Mouse (Mus musculus) forebrain, embryonic 14.5 days (tissue): ENCODE data around the gene Pcf11. TPM values are rescaled to one million over a fixed set of nuclear protein-coding genes. Genes with fewer than 3 reads are reported as not detected.

Source experiments
- ATAC-seq: fragments of 200-750 bp; cut with Nextera tagmentation; 2 replicates; pipeline ENCODE4 v1.8.0; 2017; ENCODE audit warnings: mild to moderate bottlenecking, moderate library complexity
- DNase-seq: peaks from one replicate; pipeline ENCODE4 v3.0.0-alpha.2; 2015; ENCODE audit warnings: low spot score
- H3K27ac ChIP-seq: fragments of 300-500 bp; sonication (generic); 2 replicates; pipeline ENCODE4 v1.5.1; 2014; ENCODE audit warnings: low read depth, mild to moderate bottlenecking, control low read depth, low read length, moderate library complexity
- H3K27me3 ChIP-seq: fragments of 300-500 bp; sonication (generic); replicated peaks from 2 replicates; pipeline ENCODE4 v1.6.1; 2014; ENCODE audit warnings: low read length, control low read depth, mixed read lengths; ENCODE audit not compliant: control insufficient read depth, insufficient read depth
- H3K36me3 ChIP-seq: fragments of 300-500 bp; sonication (generic); 2 replicates; pipeline ENCODE4 v1.6.1; 2014; ENCODE audit warnings: low read length, control low read depth; ENCODE audit not compliant: control insufficient read depth, insufficient read depth
- H3K4me1 ChIP-seq: fragments of 300-500 bp; sonication (generic); 2 replicates; pipeline ENCODE4 v1.6.1; 2014; ENCODE audit warnings: antibody characterized with exemption, low read length, control low read depth; ENCODE audit not compliant: control insufficient read depth, insufficient read depth
- H3K4me2 ChIP-seq: fragments of 300-500 bp; sonication (generic); 2 replicates; pipeline ENCODE4 v1.6.1; 2014; ENCODE audit warnings: mild to moderate bottlenecking, control low read depth, low read length
- H3K4me3 ChIP-seq: fragments of 300-500 bp; sonication (generic); 2 replicates; pipeline ENCODE4 v1.5.1; 2014; ENCODE audit warnings: low read depth, low read length, control low read depth
- H3K9ac ChIP-seq: fragments of 300-500 bp; sonication (generic); 2 replicates; pipeline ENCODE4 v1.6.1; 2014; ENCODE audit warnings: mild to moderate bottlenecking, low read length, control low read depth, moderate library complexity
- H3K9me3 ChIP-seq: fragments of 300-500 bp; sonication (generic); replicated peaks from 2 replicates; pipeline ENCODE4 v1.6.1; 2016; ENCODE audit warnings: low read length, control low read depth, mixed read lengths; ENCODE audit not compliant: control insufficient read depth
- WGBS: fragments of 180-500 bp; shearing (Covaris S2); extraction: QIAGEN DNeasy Blood & Tissue Kit; methylation state at CpG from one replicate; pipeline ENCODE4 v1.1.7; 2014; 5-methylcytosine and 5-hydroxymethylcytosine counted together
- polyA plus RNA-seq: library from polyadenylated mRNA; unstranded; fragments of >200 nt; fragmentation: Nextera tagmentation; extraction: Ambion mirVana; gene quantifications from 2 replicates; pipeline ENCODE4 v1.2.1, GENCODE M21; 2014

The Pcf11 gene
- polyA plus RNA-seq, 1 experiment from 2014 or later = 18.4 TPM

DNA sequence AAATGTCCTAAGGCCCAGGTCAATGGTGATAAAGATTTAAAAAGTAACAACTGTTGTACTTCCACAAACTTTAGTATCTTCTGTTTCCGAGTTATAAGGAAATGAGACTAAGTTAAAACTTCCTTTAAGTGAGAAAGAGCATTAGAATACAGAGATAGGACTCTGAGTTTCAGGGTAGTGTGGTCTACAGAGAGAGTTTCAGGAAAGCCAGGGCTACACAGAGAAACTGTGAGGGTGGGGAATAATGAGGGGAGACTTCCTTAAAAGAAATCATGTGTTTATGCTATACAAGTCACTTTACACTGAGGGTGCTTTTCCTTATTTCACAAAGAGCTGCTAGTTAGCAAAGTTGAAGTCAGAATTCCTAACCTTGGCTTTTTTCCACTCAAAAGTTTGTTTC, 16.4 kb downstream of the Pcf11 start:
- Histone ChIP-seq H3K27me3 (no peaks in the 10 kb centered on the region), H3K4me1 (no peaks in the 10 kb centered on the region), H3K27ac (no peak overlapping the region), H3K9ac (no peak overlapping the region), H3K36me3 (peaks cover 45% of the 10 kb centered on the region), H3K9me3 (no peaks in the 10 kb centered on the region; the same call in 1 of the 2 replicates), H3K4me2 (no peak overlapping the region), H3K4me3 (no peak overlapping the region)
- ATAC-seq (no peak), DNase-seq (no peak)
- 93% methylated on average over 1 of the region's 1 CpGs for WGBS

DNA sequence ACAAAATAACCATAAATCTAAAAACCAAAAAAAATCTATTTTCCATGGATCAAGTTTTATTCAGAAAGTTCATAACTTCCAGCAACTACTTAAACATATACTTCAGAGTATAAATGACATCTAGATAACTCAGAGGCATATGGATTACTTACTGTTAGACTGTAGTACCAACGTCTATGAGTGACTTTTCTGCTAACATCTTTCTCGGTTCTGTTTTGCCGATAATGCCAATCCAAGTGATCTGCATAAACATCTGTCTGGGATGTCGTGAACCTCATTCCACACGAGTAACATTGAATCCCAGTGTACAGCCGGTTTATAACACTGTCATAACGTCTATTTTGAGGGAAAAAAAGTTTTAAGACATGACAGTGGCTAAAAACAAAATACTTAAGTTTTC, 21.9 kb downstream of the Pcf11 start:
- no peak overlapping the region for H3K4me3 ChIP-seq
- WGBS = 91% methylated on average over 7 of the region's 7 CpGs

DNA sequence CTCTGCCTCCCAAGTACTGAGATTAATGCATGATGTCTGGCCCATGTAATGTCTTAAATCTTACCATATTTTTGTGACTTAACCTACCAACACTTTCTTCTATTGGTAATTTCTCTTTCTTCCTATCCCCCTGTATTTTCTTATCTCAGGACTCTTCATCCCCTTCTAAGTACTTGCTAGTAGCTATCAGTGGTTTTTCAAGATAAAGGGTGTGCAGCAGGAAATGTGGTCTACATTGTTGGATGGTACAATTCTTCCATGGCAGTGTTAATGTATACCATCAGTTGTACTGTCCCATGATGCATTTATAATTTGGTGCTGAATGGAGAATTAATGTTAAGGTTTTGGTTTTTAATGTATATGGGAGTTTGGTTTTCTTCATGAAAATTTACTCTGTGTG, 27.4 kb downstream of the Pcf11 start:
- peaks cover 5% of the 10 kb centered on the region; the same call in 1 of the 2 replicates for H3K4me1 ChIP-seq
- no peak overlapping the region for H3K4me3 ChIP-seq
- H3K9ac ChIP-seq = no peak overlapping the region
- H3K27me3 ChIP-seq = no peaks in the 10 kb centered on the region
- ATAC-seq = no peak
- H3K27ac ChIP-seq = no peak overlapping the region
- H3K9me3 ChIP-seq = no peaks in the 10 kb centered on the region
- peaks cover 43% of the 10 kb centered on the region for H3K36me3 ChIP-seq
- DNase-seq = no peak
- H3K4me2 ChIP-seq = no peak overlapping the region

More for the DNA sequence above, 21.9 kb downstream of the Pcf11 start:
- DNase-seq = no peak
- Histone ChIP-seq H3K36me3 (peaks cover 39% of the 10 kb centered on the region), H3K9me3 (no peaks in the 10 kb centered on the region), H3K4me2 (no peak overlapping the region), H3K4me1 (no peaks in the 10 kb centered on the region), H3K27me3 (no peaks in the 10 kb centered on the region), H3K9ac (no peak overlapping the region), H3K27ac (no peak overlapping the region)
- no peak for ATAC-seq

DNA sequence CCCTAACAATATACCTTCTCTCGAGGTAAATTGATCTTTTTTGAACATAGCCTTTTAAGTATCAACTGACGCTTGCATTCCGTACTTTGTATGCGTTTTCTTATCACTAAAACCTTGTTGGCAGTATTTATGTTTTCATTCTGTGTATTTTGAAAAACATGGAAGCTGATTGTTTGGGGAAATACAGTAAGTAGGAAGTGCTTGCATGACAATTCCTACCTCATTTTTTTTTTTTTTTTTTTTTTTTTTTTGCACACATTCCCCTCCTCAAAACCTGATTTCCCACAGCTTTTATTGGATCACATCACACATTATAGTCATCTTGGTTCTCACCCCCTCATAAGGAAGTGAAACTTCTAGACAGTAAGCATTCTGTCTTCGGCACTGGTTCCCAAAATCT, 31.7 kb downstream of the Pcf11 start:
- H3K4me3 ChIP-seq = peak overlapping the region; percentile 76
- no peak overlapping the region for H3K27ac ChIP-seq
- no peaks in the 10 kb centered on the region for H3K9me3 ChIP-seq
- peaks cover 12% of the 10 kb centered on the region for H3K4me1 ChIP-seq
- DNase-seq (no peak), ATAC-seq (no peak)
- no peaks in the 10 kb centered on the region for H3K27me3 ChIP-seq
- H3K9ac ChIP-seq = peak overlapping the region; percentile 77
- peak overlapping the region; percentile 97 for H3K4me2 ChIP-seq
- H3K36me3 ChIP-seq = peaks cover 22% of the 10 kb centered on the region
- 92% methylated on average over 5 of the region's 5 CpGs for WGBS

DNA sequence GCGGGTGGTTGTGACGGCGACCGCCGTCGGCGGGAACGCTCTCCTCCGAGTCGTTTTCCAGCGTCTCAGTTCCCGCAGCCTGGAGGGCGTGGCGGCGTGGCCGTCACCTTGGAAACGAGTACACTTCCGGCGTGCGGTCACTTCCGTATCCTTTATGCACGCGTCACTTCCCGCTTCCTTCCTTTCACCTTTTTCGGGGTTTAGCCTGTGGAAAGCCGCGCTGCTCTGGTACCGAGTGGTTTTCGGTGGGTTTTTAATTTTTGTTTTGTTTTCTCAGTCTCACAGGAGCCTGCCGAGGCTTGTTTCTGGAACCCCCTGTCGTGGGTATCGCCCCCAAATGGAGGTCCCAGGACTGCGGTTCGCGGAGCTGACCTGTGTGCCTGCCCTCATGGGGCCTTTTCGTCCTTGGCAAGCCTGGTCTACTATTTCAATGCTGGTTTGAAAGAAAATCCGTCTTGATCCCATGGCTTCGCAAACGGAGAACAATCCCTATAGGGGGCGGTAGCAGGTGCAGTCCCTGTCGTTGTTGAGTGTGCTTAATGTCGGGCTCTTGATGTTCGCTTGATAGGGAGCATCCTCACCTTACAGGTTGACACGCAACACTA, 32.6 kb downstream of the Pcf11 start, which contains the start of gene Ankrd42:
Gene Ankrd42, minus strand, starts transcription at position 122 of the 605 bp plus-strand sequence.
- no peaks in the 10 kb centered on the region for H3K27me3 ChIP-seq
- H3K27ac ChIP-seq = peak within 1 kb of the TSS; percentile 67; the same call in 1 of the 2 replicates
- no peaks in the 10 kb centered on the region for H3K9me3 ChIP-seq
- H3K4me3 ChIP-seq = peak within 1 kb of the TSS; percentile 76
- H3K4me2 ChIP-seq = peak within 1 kb of the TSS; percentile 97
- DNase-seq (peak; percentile 97), ATAC-seq (peak; percentile 99)
- WGBS = under 1% methylated on average over 44 of the region's 44 CpGs
- H3K36me3 ChIP-seq = peaks cover 16% of the 10 kb centered on the region
- H3K9ac ChIP-seq = peak within 1 kb of the TSS; percentile 77
- peaks cover 12% of the 10 kb centered on the region for H3K4me1 ChIP-seq

DNA sequence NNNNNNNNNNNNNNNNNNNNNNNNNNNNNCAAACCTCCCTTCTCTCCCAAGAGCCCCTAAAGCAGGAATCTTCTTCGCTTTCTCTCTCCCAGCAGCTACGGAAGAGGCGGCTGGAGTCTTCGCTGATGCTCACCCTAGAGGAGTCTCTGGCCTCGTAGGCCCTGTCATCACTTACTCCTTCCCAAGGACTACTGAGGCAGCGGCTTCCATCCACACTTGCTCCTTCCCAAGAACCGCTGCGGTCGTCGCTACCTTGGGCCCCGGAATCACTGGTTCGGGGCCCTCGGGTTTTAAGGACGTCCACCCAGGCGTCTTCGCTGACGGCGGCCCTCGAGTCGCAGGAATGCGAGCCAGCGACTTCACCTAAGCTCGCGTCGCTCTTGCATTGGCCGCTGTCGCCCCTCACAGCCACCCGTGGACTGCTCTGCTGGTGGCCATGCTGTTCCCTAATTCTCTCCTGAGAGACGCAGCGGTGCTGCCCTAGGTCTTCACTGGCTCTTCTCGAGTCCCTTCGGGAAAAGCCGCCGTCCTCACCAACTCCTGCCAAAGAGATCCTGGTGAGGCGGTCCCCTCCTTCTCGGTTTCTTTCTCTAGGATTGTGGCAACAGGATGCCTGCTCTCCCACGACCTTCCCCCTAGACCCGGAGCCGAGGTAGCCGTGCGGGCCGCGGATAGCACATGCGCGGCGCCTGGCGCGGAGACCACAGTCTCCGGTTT, 33.3 kb downstream of the Pcf11 start:
- Histone ChIP-seq H3K27ac (no peak overlapping the region), H3K4me2 (peak overlapping the region; percentile 97), H3K36me3 (peaks cover 15% of the 10 kb centered on the region), H3K4me1 (peaks cover 12% of the 10 kb centered on the region), H3K4me3 (peak overlapping the region; percentile 76), H3K9me3 (no peaks in the 10 kb centered on the region), H3K9ac (peak overlapping the region; percentile 77), H3K27me3 (no peaks in the 10 kb centered on the region)
- under 1% methylated on average over 48 of the region's 49 CpGs for WGBS
- peak; percentile 73 for ATAC-seq
- no peak for DNase-seq

DNA sequence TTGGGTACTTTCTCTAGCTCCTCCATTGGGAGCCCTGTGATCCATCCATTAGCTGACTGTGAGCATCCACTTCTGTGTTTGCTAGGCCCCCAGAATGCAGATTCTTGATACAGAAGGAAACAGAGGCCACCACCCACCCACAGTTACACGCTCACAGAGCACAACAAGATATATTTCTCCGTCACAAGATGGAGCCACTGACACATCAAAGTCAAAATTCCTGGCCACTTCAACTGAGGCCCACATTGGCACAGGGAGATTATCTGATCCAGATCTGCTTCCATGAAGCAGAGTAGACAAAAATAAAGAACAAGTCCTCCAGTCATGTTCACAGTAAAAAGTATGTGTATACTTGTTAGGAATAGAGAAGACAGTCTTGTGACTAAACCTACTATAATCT, 39.6 kb downstream of the Pcf11 start:
- Histone ChIP-seq H3K4me2 (no peak overlapping the region), H3K4me1 (no peaks in the 10 kb centered on the region), H3K27me3 (no peaks in the 10 kb centered on the region), H3K9me3 (no peaks in the 10 kb centered on the region), H3K27ac (no peak overlapping the region), H3K9ac (no peak overlapping the region), H3K4me3 (no peak overlapping the region), H3K36me3 (no peaks in the 10 kb centered on the region)
- 49% methylated on average over 2 of the region's 2 CpGs for WGBS
- DNase-seq (peak; percentile 45), ATAC-seq (no peak)

DNA sequence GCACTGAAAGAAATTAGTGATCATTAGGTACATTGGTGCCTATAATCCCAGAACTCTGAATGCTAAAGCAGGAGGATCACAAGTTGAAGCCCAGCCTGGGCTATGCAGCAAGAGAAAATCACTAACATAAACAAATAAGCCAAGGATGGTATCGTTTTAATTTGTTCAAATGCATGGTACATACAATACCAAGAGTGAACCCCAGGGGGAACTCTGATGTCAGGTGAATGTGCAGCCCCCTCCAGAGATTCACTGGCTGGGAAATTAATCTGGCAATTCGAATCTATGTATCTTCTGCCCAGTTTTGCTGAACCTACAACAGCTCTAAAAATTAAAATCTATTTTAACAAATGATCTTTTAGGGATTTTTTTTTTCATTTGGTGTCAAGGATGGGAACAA, 45.2 kb downstream of the Pcf11 start:
- DNase-seq = no peak

DNA sequence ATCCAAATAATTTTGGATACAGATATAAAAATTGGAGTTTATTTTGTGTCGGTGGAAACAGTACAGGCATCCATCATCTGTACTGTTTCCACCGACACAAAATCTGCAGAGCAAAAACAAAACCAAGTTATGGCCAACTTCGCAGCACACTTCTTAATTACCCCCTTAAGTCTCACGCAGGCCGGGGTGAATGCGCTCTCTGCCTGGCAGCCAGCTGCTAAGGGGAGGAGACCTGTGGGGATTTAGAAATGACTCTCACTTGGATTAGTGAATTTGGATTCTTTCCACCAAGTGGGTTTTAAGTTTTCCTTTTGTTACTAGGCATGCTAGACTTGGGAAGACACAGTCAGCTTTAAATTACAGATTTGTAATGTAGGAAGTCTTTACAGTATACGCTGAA, 58.9 kb downstream of the Pcf11 start:
- Histone ChIP-seq H3K4me2 (no peak overlapping the region), H3K4me1 (no peaks in the 10 kb centered on the region), H3K9me3 (no peaks in the 10 kb centered on the region), H3K27ac (no peak overlapping the region), H3K4me3 (no peak overlapping the region), H3K9ac (no peak overlapping the region), H3K27me3 (no peaks in the 10 kb centered on the region), H3K36me3 (no peaks in the 10 kb centered on the region)
- 32% methylated on average over 7 of the region's 7 CpGs for WGBS
- DNase-seq = peak; percentile 29
- ATAC-seq = no peak

More for the DNA sequence above, 45.2 kb downstream of the Pcf11 start:
- no peak overlapping the region for H3K4me3 ChIP-seq
- WGBS = 60% methylated on average over 2 of the region's 2 CpGs
- no peak overlapping the region for H3K4me2 ChIP-seq
- H3K27me3 ChIP-seq = no peaks in the 10 kb centered on the region
- H3K27ac ChIP-seq = no peak overlapping the region
- no peak overlapping the region for H3K9ac ChIP-seq
- no peaks in the 10 kb centered on the region for H3K9me3 ChIP-seq
- no peaks in the 10 kb centered on the region for H3K4me1 ChIP-seq
- 0 out of 2 replicates have a peak, but pooled peaks cover 3% of the 10 kb centered on the region for H3K36me3 ChIP-seq
- no peak for ATAC-seq
